Mouse (Mus musculus) CH12.LX (cell line): ENCODE measurements at regions not wholly inside any gene's neighbourhood (a gene's known extent, or its start where the extent isn't known, plus 50 kb on each side); places are given as distances from the start of the nearest gene placed in this dataset.

Source experiments
- DNase-seq: peaks from one replicate; pipeline ENCODE4 v3.0.0-alpha.2; 2013; ENCODE audit errors: extremely low read depth
- H3K27ac ChIP-seq: 2 replicates; pipeline ENCODE4 v1.5.1; 2012; ENCODE audit warnings: low read depth, mild to moderate bottlenecking, control low read depth, moderate library complexity; ENCODE audit not compliant: insufficient read depth
- H3K27me3 ChIP-seq: replicated peaks from 2 replicates; pipeline ENCODE3; 2012; ENCODE audit warnings: inconsistent platforms
- H3K36me3 ChIP-seq, 2 experiments: replicated peaks in 1 of 2; 2 replicates each; pipeline versions ENCODE3 to v1.6.1; 2012; ENCODE audit warnings: inconsistent platforms in 1 of 2, low read length in 1 of 2, mild to moderate bottlenecking in 1 of 2, mixed read lengths in 1 of 2, moderate library complexity in 1 of 2; ENCODE audit not compliant: control insufficient read depth in 1 of 2, insufficient read depth in 1 of 2
- H3K4me1 ChIP-seq, 2 experiments: 2 replicates each; pipeline ENCODE4 v1.6.1; 2012; ENCODE audit warnings: inconsistent platforms in 1 of 2, moderate library complexity in 1 of 2; ENCODE audit not compliant: insufficient read depth in 2 of 2, control insufficient read depth in 1 of 2
- H3K4me2 ChIP-seq: 2 replicates; pipeline ENCODE4 v1.6.1; 2012; ENCODE audit warnings: low read depth, mild to moderate bottlenecking, control low read depth; ENCODE audit not compliant: poor library complexity, insufficient read depth, severe bottlenecking
- H3K4me3 ChIP-seq, 3 experiments: fragments of 150-350 bp in 1 of 3; sonication (generic) in 1 of 3; replicated peaks in 1 of 3; 2 replicates each; pipeline versions ENCODE3 to v1.5.1; 2011 to 2012; ENCODE audit warnings: low read depth in 2 of 3, low read length in 2 of 3, mild to moderate bottlenecking in 2 of 3, moderate library complexity in 2 of 3, control low read depth in 1 of 3, improper control_type of control experiment in 1 of 3, inconsistent platforms in 1 of 3, mixed read lengths in 1 of 3; ENCODE audit not compliant: poor library complexity in 1 of 3
- H3K79me2 ChIP-seq: replicated peaks from 2 replicates; pipeline ENCODE4 v1.6.1; 2012; ENCODE audit warnings: mild to moderate bottlenecking, moderate library complexity; ENCODE audit not compliant: control insufficient read depth, poor library complexity, insufficient read depth, severe bottlenecking; ENCODE audit errors: extremely low read depth
- H3K9ac ChIP-seq: 2 replicates; pipeline ENCODE4 v1.6.1; 2012; ENCODE audit warnings: low read depth, mild to moderate bottlenecking, control low read depth, moderate library complexity; ENCODE audit not compliant: insufficient read depth
- H3K9me3 ChIP-seq: replicated peaks from 2 replicates; pipeline ENCODE3; 2012; ENCODE audit warnings: low read length, inconsistent platforms, mixed read lengths
- BHLHE40 ChIP-seq: IDR thresholded peaks from 2 replicates; pipeline ENCODE4 v1.6.1; 2011; ENCODE audit warnings: mild to moderate bottlenecking, low read depth, low read length, improper control_type of control experiment
- CHD1 ChIP-seq: IDR thresholded peaks from 2 replicates; pipeline ENCODE4 v1.6.1; 2012; ENCODE audit warnings: low read depth, low read length, improper control_type of control experiment, inconsistent platforms
- CHD2 ChIP-seq: IDR thresholded peaks from 2 replicates; pipeline ENCODE4 v1.6.1; 2011; ENCODE audit warnings: low read length, improper control_type of control experiment
- ELF1 ChIP-seq: IDR thresholded peaks from 2 replicates; pipeline ENCODE4 v1.6.1; 2014; ENCODE audit warnings: low read depth, mild to moderate bottlenecking, inconsistent platforms, low read length, improper control_type of control experiment
- EP300 ChIP-seq: IDR thresholded peaks from 2 replicates; pipeline ENCODE4 v1.6.1; 2011; ENCODE audit warnings: low read length, improper control_type of control experiment
- HCFC1 ChIP-seq: IDR thresholded peaks from 2 replicates; pipeline ENCODE4 v1.6.1; 2012; ENCODE audit warnings: low read depth, mild to moderate bottlenecking, inconsistent platforms, low read length, improper control_type of control experiment
- IRF4 ChIP-seq: IDR thresholded peaks from 2 replicates; pipeline ENCODE4 v1.6.1; 2014; ENCODE audit warnings: low read depth, mild to moderate bottlenecking, inconsistent platforms, low read length, improper control_type of control experiment
- KAT2A ChIP-seq: IDR thresholded peaks from 2 replicates; pipeline ENCODE4 v1.6.1; 2012; ENCODE audit warnings: low read length, improper control_type of control experiment, inconsistent platforms; ENCODE audit not compliant: insufficient replicate concordance
- MAFK ChIP-seq: IDR thresholded peaks from 2 replicates; pipeline ENCODE4 v1.6.1; 2011; ENCODE audit warnings: low read length, improper control_type of control experiment; ENCODE audit not compliant: insufficient replicate concordance
- MYC ChIP-seq: IDR thresholded peaks from 2 replicates; pipeline ENCODE4 v1.6.1; 2011; ENCODE audit warnings: low read depth, mild to moderate bottlenecking, improper control_type of control experiment, low read length
- NELFE ChIP-seq: IDR thresholded peaks from 2 replicates; pipeline ENCODE4 v1.6.1; 2011; ENCODE audit warnings: low read depth, low read length, improper control_type of control experiment
- NRF1 ChIP-seq: IDR thresholded peaks from 2 replicates; pipeline ENCODE4 v1.6.1; 2014; ENCODE audit warnings: low read depth, mild to moderate bottlenecking, inconsistent platforms, low read length, improper control_type of control experiment, moderate library complexity
- POLR2A ChIP-seq: IDR thresholded peaks from 2 replicates; pipeline ENCODE4 v1.6.1; 2011; ENCODE audit warnings: low read depth, mild to moderate bottlenecking, improper control_type of control experiment, low read length
- TBP ChIP-seq: conservative IDR thresholded peaks from 2 replicates; pipeline ENCODE4 v1.6.1; 2011; ENCODE audit warnings: low read depth, low read length, improper control_type of control experiment
- TCF12 ChIP-seq: IDR thresholded peaks from 2 replicates; pipeline ENCODE4 v1.6.1; 2014; ENCODE audit warnings: low read depth, mild to moderate bottlenecking, inconsistent platforms, low read length, improper control_type of control experiment
- USF2 ChIP-seq: conservative IDR thresholded peaks from 2 replicates; pipeline ENCODE4 v1.6.1; 2011; ENCODE audit warnings: low read depth, low read length, improper control_type of control experiment
- ZKSCAN1 ChIP-seq: IDR thresholded peaks from 2 replicates; pipeline ENCODE4 v1.6.1; 2012; ENCODE audit warnings: low read depth, inconsistent platforms, low read length, improper control_type of control experiment, borderline replicate concordance
- ZMIZ1 ChIP-seq: IDR thresholded peaks from 2 replicates; pipeline ENCODE4 v1.6.1; 2012; ENCODE audit warnings: low read depth, mild to moderate bottlenecking, inconsistent platforms, low read length, improper control_type of control experiment
- ZNF384 ChIP-seq: IDR thresholded peaks from 2 replicates; pipeline ENCODE4 v1.6.1; 2012; ENCODE audit warnings: low read depth, low read length, improper control_type of control experiment, inconsistent platforms
- dilution Hi-C: fragments of 300-500 bp; cut with MboI; formaldehyde crosslinking; loops from 2 replicates; pipeline ENCODE4 v1.14.3; 2020; ENCODE audit warnings: low sequenced_read_pairs; ENCODE audit not compliant: extremely low pct_unique_long_range_greater_than_20kb, extremely low pct_ligation_motif_present
- in situ Hi-C: fragments of 300-500 bp; cut with MboI; formaldehyde crosslinking; loops from 3 replicates; pipeline ENCODE4 v1.14.3; 2019; ENCODE audit warnings: low sequenced_read_pairs, low pct_ligation_motif_present, low pct_unique_long_range_greater_than_20kb, mixed read lengths

DNA sequence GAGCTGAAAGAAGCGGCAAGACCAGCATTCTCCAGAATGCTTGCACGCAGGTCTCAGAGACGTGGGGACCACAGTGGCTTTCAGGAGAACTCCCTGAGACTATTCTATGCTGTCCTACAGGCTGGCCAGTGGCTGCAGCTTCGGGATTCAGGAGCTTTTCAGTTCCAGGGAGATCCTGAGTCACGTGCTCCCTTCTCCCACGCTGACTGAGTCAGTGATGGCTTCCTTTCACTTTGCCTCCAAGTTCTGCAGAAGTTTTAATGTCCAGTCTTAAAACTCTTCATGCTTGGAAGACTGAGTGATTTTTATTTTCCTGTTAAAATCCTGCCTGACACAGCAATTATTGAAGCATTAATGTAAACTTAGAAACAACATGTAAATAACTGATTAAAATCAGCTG lies 190.5 kb upstream of the Tmem45b start:
- Histone ChIP-seq H3K4me1 (peaks cover 0 to 13% of the 10 kb centered on the region in 2 experiments; a peak in 2 of 4 replicates), H3K9ac (no peak overlapping the region)
- TF ChIP-seq MAFK (no peak), ZNF384 (no peak), EP300 (no peak), BHLHE40 (no peak), TCF12 (no peak), IRF4 (no peak), ELF1 (no peak), CHD2 (no peak)
- TF ChIP-seq, all 38 proteins: peak for 0
- dilution Hi-C loops: no loop called here
- peak overlapping the region; percentile 38 for H3K4me2 ChIP-seq
- no peak overlapping the region for H3K27ac ChIP-seq
- no peaks in the 10 kb centered on the region for H3K9me3 ChIP-seq
- H3K79me2 ChIP-seq: no peaks in the 10 kb centered on the region
- H3K27me3 ChIP-seq: no peaks in the 10 kb centered on the region
- in situ Hi-C loops: no loop called here
- no peak for DNase-seq
- H3K36me3 ChIP-seq: no peaks in the 10 kb centered on the region
- no peak overlapping the region for H3K4me3 ChIP-seq

DNA sequence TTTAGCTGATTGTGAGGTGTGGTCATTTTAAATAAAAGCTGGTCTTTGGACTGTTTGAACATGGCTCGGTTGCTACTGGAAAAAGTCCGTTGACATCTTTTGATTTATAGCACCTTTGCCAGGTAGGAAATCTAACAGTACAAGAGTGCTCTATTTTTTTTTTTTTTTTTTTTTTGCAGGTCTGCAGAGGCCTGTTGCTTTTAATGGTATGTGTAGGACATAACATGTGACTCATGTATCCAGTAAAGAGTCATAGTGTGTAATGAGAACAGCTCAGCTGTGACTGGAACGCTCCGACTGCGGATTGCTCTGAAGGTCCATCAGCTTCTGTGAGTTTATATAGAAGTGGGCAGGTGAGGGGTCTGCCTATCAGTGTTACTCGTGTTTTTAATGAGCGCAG lies 190.0 kb upstream of the Tmem45b start:
- no peak overlapping the region for H3K4me3 ChIP-seq
- no peaks in the 10 kb centered on the region for H3K9me3 ChIP-seq
- H3K4me1 ChIP-seq: peaks cover 0 to 19% of the 10 kb centered on the region in 2 experiments; a peak in 2 of 4 replicates
- H3K27ac ChIP-seq: no peak overlapping the region
- H3K79me2 ChIP-seq: no peaks in the 10 kb centered on the region
- dilution Hi-C loops (no loop called here), in situ Hi-C loops (no loop called here)
- H3K27me3 ChIP-seq: no peaks in the 10 kb centered on the region
- H3K4me2 ChIP-seq: no peak overlapping the region
- no peak overlapping the region for H3K9ac ChIP-seq
- no peak for DNase-seq
- no peaks in the 10 kb centered on the region for H3K36me3 ChIP-seq
- TF ChIP-seq TCF12: no peak

DNA sequence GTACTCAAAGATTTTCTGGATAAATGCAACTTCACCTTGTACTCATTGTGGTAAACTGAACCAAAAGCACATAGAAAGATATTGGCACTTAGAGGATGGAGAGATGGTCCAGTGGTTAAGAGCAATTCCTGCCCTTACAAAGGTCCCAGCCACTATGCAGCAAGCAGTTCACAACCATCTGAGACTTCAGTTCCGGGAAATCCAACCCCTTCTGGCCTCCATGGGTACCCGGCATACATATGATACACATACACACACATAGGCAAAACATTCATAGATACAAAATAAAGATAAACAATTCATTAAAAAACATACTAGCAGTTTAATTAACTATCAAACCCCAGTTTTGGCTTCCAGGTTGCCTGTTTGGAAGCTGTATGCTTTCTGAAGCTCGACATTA lies 189.5 kb upstream of the Tmem45b start:
- Histone ChIP-seq H3K4me2 (no peak overlapping the region), H3K9ac (no peak overlapping the region), H3K79me2 (no peaks in the 10 kb centered on the region), H3K9me3 (no peaks in the 10 kb centered on the region), H3K27ac (no peak overlapping the region), H3K36me3 (no peaks in the 10 kb centered on the region), H3K4me1 (peaks cover 0 to 23% of the 10 kb centered on the region in 2 experiments; a peak in 2 of 4 replicates), H3K4me3 (no peak overlapping the region), H3K27me3 (no peaks in the 10 kb centered on the region)
- in situ Hi-C loops (no loop called here), dilution Hi-C loops (no loop called here)
- no peak for DNase-seq
- TF ChIP-seq USF2: no peak
- TF ChIP-seq MYC: no peak
- TF ChIP-seq KAT2A: no peak
- TF ChIP-seq CHD1: no peak
- no peak for TF ChIP-seq ZMIZ1
- TF ChIP-seq BHLHE40: no peak
- no peak for TF ChIP-seq TBP
- TF ChIP-seq POLR2A: no peak
- TF ChIP-seq MAFK: no peak
- no peak for TF ChIP-seq ZKSCAN1
- TF ChIP-seq HCFC1: no peak
- no peak for TF ChIP-seq NELFE
- TF ChIP-seq NRF1: no peak
- no peak for TF ChIP-seq EP300
